Mouse (Mus musculus) G1E-ER4 (cell line): ENCODE data around the gene Anp32b. TPM values are rescaled to one million over a fixed set of nuclear protein-coding genes. Genes with fewer than 3 reads are reported as not detected.
A peak's percentile ranks its signal among the peaks of the same experiment; 100 is the strongest.

Experiments used
- GATA1 ChIP-seq: IDR thresholded peaks from one replicate; pipeline ENCODE4 v1.8.0; 2012; ENCODE audit warnings: low read length, inconsistent platforms
- polyA plus RNA-seq: library from polyadenylated mRNA; stranded (reverse); fragments of >175 nt; gene quantifications from 2 replicates; pipeline ENCODE4 v1.2.3, GENCODE M21; 2012

Anp32b gene
- polyA plus RNA-seq: 1,030 and 1,299 TPM in 2 replicates

GRCm38 (mm10) chr4:46450519-46451131 lies at the start of gene Anp32b:
Gene Anp32b (plus strand): TSS chr4:46450902.
- TF ChIP-seq GATA1: no peak

DNA sequence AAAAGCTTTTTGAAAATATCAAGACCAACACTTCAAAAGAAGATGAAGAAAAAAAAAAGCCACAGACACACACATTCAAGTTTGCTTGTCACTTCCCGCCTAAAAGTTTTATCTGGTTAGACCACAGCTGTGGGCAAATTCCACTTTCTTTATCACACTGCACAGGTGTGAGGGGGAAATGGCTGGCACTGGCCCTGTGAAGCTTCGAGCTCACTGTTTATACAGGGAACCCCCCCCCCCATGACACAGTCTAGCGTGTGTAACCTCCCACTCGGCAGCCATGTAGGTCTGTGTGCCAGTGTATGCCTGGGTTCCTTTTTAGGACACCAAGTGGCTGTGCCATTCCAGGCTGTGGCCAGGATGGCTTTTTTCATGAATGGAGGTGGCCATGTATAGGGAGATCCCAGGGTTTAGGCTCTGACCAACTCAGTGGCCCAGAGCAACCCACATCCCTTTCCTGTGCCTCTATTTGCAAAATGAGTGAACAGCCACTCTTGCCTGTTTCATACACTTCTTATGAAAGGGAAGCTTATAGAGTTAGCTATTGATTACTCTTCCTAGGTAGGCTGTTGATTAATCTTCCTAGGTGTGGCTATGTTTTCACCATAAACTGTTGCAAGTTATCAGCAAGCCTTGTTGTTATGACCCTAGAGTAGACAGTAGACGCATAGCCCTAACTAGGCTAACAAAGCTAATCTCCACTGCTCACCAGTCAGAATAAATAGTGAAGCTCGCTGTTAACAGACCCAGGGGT lies 46.5 kb upstream of the Anp32b start:
- TF ChIP-seq GATA1: no peak

DNA sequence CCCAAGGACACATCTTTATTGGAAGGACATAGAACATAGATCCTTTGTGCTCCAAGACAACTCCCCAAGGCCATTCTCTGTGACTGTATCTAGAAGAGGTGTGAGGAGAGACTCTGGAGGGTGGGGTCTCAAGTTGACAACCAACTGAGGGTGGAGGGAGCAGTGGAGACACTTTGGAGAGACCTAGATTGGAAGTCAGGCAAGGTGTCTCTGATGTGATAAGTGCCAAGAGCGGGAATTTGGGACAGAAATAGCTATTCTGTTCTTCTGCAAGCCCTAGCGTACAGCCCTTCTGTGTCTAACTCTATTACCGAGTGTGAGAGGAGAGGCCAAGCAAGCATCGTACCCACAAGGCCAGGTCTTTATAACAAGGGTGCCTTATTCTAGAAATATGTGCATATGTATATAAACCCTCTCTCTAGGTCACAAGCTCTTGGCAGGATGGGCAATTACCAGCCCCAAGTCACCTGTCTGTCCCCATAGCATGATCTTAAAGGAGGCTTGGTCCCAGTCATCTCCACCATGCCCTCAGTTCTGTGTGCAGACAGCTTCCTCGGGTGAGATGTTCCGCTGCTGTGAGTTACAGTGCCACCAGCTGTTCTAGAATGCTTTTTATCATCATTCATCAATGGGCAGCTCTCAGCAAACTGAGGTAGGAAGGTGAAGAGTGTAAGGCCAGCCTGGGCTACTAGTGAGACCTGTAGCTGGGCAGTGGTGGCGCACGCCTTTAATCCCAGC lies 43.6 kb upstream of the Anp32b start:
- TF ChIP-seq GATA1: no peak

DNA sequence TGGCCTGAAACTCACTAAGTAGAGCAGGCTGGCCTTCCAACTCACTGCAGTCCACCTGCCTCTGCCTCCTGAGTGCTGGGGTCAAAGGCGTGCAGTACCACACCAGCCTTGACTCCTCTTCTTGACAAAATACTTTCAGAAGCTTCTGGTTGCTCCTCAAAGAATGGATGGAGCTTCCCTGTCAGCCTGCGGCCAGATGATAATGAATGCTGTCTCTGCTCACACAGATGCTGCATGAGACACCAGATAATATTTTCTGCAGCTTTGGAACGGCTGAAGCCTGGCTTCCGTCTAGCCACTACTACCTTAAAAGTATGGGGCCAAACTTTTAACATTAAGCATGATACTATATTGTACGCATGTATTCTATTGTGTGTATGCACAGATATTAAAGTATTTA lies 40.0 kb upstream of the Anp32b start:
- peak; percentile 68 for TF ChIP-seq GATA1

- TF ChIP-seq GATA1: no peak
Observed at GRCm38 (mm10) chr4:46411489-46411888, 39.2 kb upstream of the Anp32b start.

DNA sequence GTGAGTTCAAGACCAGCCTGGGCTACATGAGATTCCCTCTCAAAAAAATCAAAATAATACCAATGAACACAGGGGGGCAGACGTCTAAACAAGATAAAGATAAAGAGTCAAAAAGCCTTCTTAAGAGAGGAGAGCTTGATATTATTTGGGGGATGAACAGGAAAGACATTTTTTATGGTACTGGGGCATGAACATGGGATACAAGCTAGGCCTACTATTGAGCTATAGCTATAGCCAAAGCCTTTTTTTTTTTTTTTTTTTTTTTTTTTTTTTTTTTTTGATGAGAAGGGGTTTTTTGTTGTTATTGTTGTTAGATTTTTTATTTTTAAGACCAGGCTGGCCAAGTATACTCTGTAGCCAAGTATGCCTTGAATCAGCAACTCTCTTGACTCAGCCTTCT lies 38.6 kb upstream of the Anp32b start:
- no peak for TF ChIP-seq GATA1

- TF ChIP-seq GATA1: no peak
Observed at GRCm38 (mm10) chr4:46413406-46413805, 37.3 kb upstream of the Anp32b start, which contains the start of gene Hemgn. Gene Hemgn (minus strand): TSS chr4:46413506.

- TF ChIP-seq GATA1: no peak
Observed at GRCm38 (mm10) chr4:46417491-46417890, 33.2 kb upstream of the Anp32b start.

DNA sequence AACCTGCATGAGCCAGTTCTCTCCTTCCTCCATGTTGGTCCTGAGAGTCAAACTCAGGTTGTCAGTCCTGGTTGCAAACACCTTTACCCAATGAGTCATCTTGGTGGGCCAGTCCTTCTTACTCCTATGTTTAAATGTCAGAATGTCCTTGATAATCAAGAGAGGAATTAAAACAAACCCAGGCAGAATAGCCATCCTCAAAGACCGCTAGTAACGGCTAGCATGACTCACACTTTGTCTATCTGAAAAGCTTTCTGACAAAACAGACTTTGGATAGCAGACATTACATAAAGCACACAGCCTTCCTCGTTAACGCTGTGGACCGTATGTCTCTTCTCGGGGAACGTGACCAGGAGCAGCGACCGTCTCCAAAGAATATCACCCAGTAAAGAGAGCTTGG lies 31.9 kb upstream of the Anp32b start:
- no peak for TF ChIP-seq GATA1

- TF ChIP-seq GATA1: no peak
Observed at GRCm38 (mm10) chr4:46422625-46423024, 28.1 kb upstream of the Anp32b start.

DNA sequence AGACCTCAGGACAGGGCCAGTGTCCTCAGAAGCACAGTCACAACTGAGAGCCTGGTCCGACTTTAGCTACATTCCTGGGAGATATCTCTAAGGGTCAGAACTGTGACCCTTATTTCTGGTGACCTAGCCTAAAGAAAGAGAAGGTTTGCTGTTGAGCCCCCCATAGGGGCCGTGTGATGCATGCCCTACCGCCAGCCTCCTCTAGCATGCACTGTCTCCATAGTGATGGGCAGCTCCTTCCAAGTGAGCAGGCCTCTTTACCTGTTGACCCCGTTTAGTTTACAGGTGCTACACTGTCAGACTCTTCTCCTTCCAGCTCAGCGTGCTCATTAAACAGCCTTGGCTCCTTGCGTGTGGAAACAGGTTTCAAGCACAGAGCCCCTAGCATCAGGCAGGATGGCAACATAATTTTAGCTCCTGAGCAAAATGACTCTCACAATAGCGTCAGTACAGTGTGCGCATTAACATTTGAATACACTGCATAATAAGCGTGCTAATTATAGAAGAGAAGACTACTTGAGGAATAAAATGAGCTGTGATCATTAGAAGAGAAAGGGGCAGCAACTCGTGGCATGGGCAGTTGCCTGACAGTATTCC lies 21.7 kb upstream of the Anp32b start:
- TF ChIP-seq GATA1: no peak

GRCm38 (mm10) chr4:46432339-46433036 lies 18.2 kb upstream of the Anp32b start:
- peak; percentile 56 for TF ChIP-seq GATA1

- TF ChIP-seq GATA1: no peak
Observed at GRCm38 (mm10) chr4:46442501-46442900, 8.2 kb upstream of the Anp32b start.

DNA sequence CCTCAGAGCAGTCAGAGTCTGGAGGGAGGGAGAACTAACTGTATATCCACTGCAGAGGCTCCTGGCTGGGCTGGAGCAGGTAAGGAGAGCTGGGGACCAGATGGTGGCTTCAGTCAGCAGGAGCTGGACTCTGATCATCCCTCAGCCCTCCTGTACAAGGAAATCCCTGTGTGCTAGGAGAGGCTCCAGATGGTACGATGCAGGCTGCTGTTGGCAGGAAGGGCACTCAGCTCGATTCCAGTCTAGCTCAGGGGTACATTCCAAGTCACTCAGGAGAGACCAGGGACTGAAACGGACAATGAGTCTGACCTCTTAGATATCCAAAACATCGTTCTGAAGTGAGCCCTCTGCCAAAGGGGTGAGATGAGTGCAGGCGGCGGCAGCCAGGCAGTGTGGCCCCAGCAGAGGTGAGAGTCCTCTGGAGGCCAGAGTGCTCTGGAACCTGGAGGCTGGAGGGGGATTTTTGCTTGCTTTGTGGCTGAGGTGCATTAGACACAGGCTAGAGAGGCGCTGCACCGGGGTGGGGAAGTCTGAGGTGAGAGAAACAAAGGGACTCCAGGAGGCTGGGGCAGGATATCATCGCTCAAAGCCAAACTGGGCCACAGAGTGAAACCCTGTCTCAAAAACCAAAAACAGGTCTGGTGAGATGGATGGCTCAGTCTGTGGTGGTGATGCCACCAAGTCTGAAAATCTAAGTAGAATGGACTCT lies 5.3 kb upstream of the Anp32b start:
- TF ChIP-seq GATA1: no peak

DNA sequence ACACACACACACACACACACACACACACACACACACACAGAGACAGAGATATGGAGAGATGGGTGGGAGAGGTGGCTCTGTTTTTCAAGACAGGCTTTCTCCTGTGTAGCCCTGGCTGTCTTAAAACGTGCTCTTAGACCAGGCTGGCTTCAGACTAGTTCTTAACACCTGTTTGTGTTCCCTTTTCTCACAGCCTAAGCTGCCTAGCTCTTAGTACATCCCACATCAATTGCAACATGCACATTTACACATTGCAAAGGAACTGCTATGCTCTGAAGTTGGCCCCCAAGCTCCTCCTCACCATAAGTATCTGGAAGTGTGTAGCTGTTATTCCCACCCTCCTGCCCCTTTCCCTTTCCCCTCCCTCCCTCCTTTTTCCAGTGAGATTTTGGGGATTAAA lies 3.2 kb upstream of the Anp32b start:
- no peak for TF ChIP-seq GATA1
